Mouse (Mus musculus): ENCODE results near the gene Prr12.

DNA sequence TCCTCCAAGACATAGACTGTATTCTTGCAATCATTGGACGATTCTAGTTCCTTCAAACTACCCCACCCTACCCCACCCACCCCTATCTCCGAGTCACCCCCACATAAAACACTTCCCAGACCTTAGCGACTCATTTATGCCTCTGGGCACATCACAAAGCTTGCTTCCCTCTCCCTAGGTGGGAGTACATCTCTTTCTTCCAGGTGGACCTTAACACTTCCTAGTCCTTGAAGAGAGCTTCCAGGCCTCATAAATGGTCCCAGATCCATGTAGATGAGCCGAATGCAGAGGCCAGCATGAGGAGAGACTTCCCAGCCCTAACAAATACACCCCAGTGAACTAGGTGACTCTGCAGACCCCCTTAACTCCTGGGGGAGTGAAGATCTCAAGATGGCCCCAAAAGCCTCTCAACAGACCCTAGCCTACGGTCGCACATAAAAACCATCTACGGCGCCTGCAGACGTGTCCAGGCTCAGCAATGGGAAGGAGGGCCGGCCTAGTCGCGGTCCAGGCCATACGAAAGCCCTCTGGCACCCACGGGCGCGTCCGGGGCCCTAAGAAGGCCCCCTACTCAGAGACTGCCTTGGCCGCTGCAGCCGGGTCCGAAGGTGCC is 37.2 kb downstream of the Prr12 start:
- no peak for TF ChIP-seq CTCF (IDR thresholded peaks at IDR 0.05; ENCODE audit: borderline replicate concordance, extremely low read depth, insufficient read depth, insufficient read length)
- no peak for TF ChIP-seq POLR2A (IDR thresholded peaks at IDR 0.05; ENCODE audit: borderline replicate concordance, extremely low read depth, insufficient read depth, insufficient read length, poor library complexity, severe bottlenecking)
